Comparison of ENCODE assay signal across 26 mouse cellular contexts in genomic region chr17:88307082-88307481, GRCm38 (mm10).
A peak's percentile ranks its signal among the peaks of the same experiment; 100 is the strongest.
DNase-seq lines count a peak whose midpoint lies in the region; ATAC-seq and TF ChIP-seq lines count a peak whose summit lies in the region.
"Had no signal": no experiment of that assay in that cellular context is flagged by ENCODE, and none has a peak within 500 bp of the region (broad histone marks: within the 10 kb centered on the region; RNA-seq: fewer than 3 reads in every experiment).

No protein-coding gene starts in this region.

- peaks cover 27% of the 10 kb centered on the region for H3K9me3 ChIP-seq in E14TG2a.4 (ENCODE audit: low read length)
- H3K9me3 ChIP-seq in ES-E14 (ENCODE audit: control insufficient read depth, insufficient read depth, low read depth, low read length), result 0 out of 2 replicates have a peak, but pooled peaks cover 2% of the 10 kb centered on the region
- no peaks in the 10 kb centered on the region for H3K9me3 ChIP-seq in hindbrain, embryonic 14.5 days (ENCODE audit: control insufficient read depth, low read length)
- H3K9me3 ChIP-seq: embryonic facial prominence, embryonic 15.5 days; forebrain, embryonic 12.5 days had no signal

- no peak overlapping the region for H3K4me2 ChIP-seq in hindbrain, embryonic 14.5 days (replicated peaks)
- H3K4me2 ChIP-seq: embryonic facial prominence, embryonic 13.5 days; embryonic facial prominence, embryonic 15.5 days; forebrain, embryonic 12.5 days had no signal

- H3K9ac ChIP-seq in ES-E14 (ENCODE audit: insufficient read depth, low read depth, low read length, poor library complexity, severe bottlenecking), result no peak overlapping the region
- no peak overlapping the region for H3K9ac ChIP-seq in hindbrain, embryonic 14.5 days
- H3K9ac ChIP-seq: embryonic facial prominence, embryonic 13.5 days; embryonic facial prominence, embryonic 15.5 days; forebrain, embryonic 12.5 days had no signal

- peak; percentile 76 for DNase-seq in heart, adult 11 months
- DNase-seq in heart, adult 9 months (ENCODE audit: low spot score in 2 of 2), result no peak
- no peak for DNase-seq in ES-E14 (ENCODE audit: low read depth, low spot score)
- DNase-seq in hindbrain, embryonic 14.5 days (ENCODE audit: low spot score), result no peak
- DNase-seq in left cerebral cortex, postnatal 10 days (ENCODE audit: extremely low spot score in 1 of 2, low spot score in 2 of 2), result no peak
- DNase-seq: adrenal gland, adult 8-10 months; adrenal gland, postnatal 14 days; adrenal gland, postnatal 36 days; B cell, adult 2 months; cerebellum, adult 11-12 months; cerebellum, adult 2 months; cerebellum, adult 9-11 months; cerebellum, postnatal 14 days; cerebellum, postnatal 36 days; embryo, embryonic 11 days had no signal

- in situ Hi-C loops in ES-E14 (cut with MboI; ENCODE audit: low sequenced_read_pairs in 2 of 2, unreplicated experiment in 2 of 2), result no loop called here

- no peaks in the 10 kb centered on the region for H3K27me3 ChIP-seq in E14TG2a.4 (ENCODE audit: insufficient read depth, low read length)
- H3K27me3 ChIP-seq in hindbrain, embryonic 14.5 days (ENCODE audit: control insufficient read depth, insufficient read depth, low read length), result no peaks in the 10 kb centered on the region
- H3K27me3 ChIP-seq: CH12.LX; embryonic facial prominence, embryonic 13.5 days; embryonic facial prominence, embryonic 15.5 days; forebrain, embryonic 12.5 days had no signal

- no peak for ATAC-seq in hindbrain, embryonic 14.5 days (ENCODE audit: low FRiP score)
- ATAC-seq: activated CD4-positive, CD25-positive, alpha-beta regulatory T cell, adult 4 months; CD4-positive, CD25-positive, alpha-beta regulatory T cell, adult 4 months; forebrain, embryonic 14.5 days; forebrain, embryonic 16.5 days had no signal

- intact Hi-C loops in left cerebral cortex, postnatal 10 days (cut with DNase I), result no loop called here

- H3K36me3 ChIP-seq in E14TG2a.4 (ENCODE audit: insufficient read depth, low read length) (no peaks in the 10 kb centered on the region), ES-E14 (ENCODE audit: control insufficient read depth, insufficient read depth, low read length, poor library complexity, severe bottlenecking) (no peaks in the 10 kb centered on the region)
- H3K36me3 ChIP-seq in hindbrain, embryonic 14.5 days (replicated peaks; ENCODE audit: control insufficient read depth, insufficient read depth), result no peaks in the 10 kb centered on the region
- H3K36me3 ChIP-seq: embryonic facial prominence, embryonic 13.5 days; embryonic facial prominence, embryonic 15.5 days; forebrain, embryonic 10.5 days; forebrain, embryonic 12.5 days had no signal

- H3K4me3 ChIP-seq in E14TG2a.4 (replicated peaks; ENCODE audit: low read length), result 0 out of 2 replicates have a peak overlapping the region, but pooled peaks have one; percentile 14
- H3K4me3 ChIP-seq in ES-E14 (ENCODE audit: insufficient read depth in 1 of 2, low read depth in 1 of 2, low read length in 2 of 2, poor library complexity in 1 of 2, severe bottlenecking in 1 of 2), result no peak overlapping the region
- no peak overlapping the region for H3K4me3 ChIP-seq in hindbrain, embryonic 14.5 days (replicated peaks; ENCODE audit: low read length)
- H3K4me3 ChIP-seq: embryonic facial prominence, embryonic 13.5 days; embryonic facial prominence, embryonic 15.5 days; erythroblast, embryonic 14.5 days; forebrain, embryonic 10.5 days; forebrain, embryonic 12.5 days had no signal

- no peak for TF ChIP-seq CTCF in E14TG2a.4 (conservative IDR thresholded peaks at IDR 0.05; ENCODE audit: low read length)

- peaks cover 36% of the 10 kb centered on the region for H3K4me1 ChIP-seq in E14TG2a.4 (replicated peaks; ENCODE audit: low read depth, low read length)
- peaks cover 4% of the 10 kb centered on the region in 2 experiments; a peak in 1 of 4 replicates for H3K4me1 ChIP-seq in ES-E14 (ENCODE audit: control insufficient read depth in 2 of 2, insufficient read depth in 2 of 2, low read length in 2 of 2, poor library complexity in 1 of 2)
- no peaks in the 10 kb centered on the region for H3K4me1 ChIP-seq in hindbrain, embryonic 14.5 days (replicated peaks; ENCODE audit: control insufficient read depth, insufficient read depth, low read length)
- H3K4me1 ChIP-seq: embryonic facial prominence, embryonic 13.5 days; embryonic facial prominence, embryonic 15.5 days; forebrain, embryonic 12.5 days had no signal

- 52% methylated on average over 4 of the region's 4 CpGs for WGBS in hindbrain, embryonic 14.5 days

- no peak overlapping the region for H3K27ac ChIP-seq in ES-E14 (ENCODE audit: insufficient read depth, low read depth, low read length, poor library complexity, severe bottlenecking)
- no peak overlapping the region for H3K27ac ChIP-seq in hindbrain, embryonic 14.5 days
- H3K27ac ChIP-seq: embryonic facial prominence, embryonic 13.5 days; embryonic facial prominence, embryonic 15.5 days; forebrain, embryonic 10.5 days; forebrain, embryonic 12.5 days had no signal

TF ChIP-seq in ES-E14, 5 proteins besides CTCF, POLR2A, EP300 and RAD21:
- peak; percentile 57; the same call in 1 of the 2 replicates for TF ChIP-seq MAFK (IDR thresholded peaks at IDR 0.05; ENCODE audit: insufficient read depth, low read depth, low read length)
- TF ChIP-seq ZC3H11A (IDR thresholded peaks at IDR 0.05; ENCODE audit: borderline replicate concordance, low read depth, low read length), result no peak
